ENCODE assay signal across 9 mouse cellular contexts in genomic region chr2:102882597-102883272, GRCm38 (mm10). TPM values are rescaled to one million over a fixed set of nuclear protein-coding genes. Genes with fewer than 3 reads are reported as not detected.
DNase-seq lines count a peak whose midpoint lies in the region; TF ChIP-seq lines count a peak whose summit lies in the region.
"Had no signal": no experiment of that assay in that cellular context is flagged by ENCODE, and none has a peak within 500 bp of the region (broad histone marks: within the 10 kb centered on the region; RNA-seq: fewer than 3 reads in every experiment).

No protein-coding gene starts in this region.

- no peak for TF ChIP-seq POLR2A in small intestine, adult 2 months (IDR thresholded peaks at IDR 0.05; ENCODE audit: low read depth, low read length)

- WGBS in small intestine, adult 2 months = 62% methylated on average over 6 of the region's 6 CpGs

- no peak for TF ChIP-seq CTCF in layer of hippocampus, adult 2 months (conservative IDR thresholded peaks at IDR 0.05)
- TF ChIP-seq CTCF in small intestine, adult 2 months (IDR thresholded peaks at IDR 0.05; ENCODE audit: extremely low read depth, insufficient read length, insufficient replicate concordance, low read depth, low read length) = no peak

- no peaks in the 10 kb centered on the region for H3K36me3 ChIP-seq in small intestine, adult 2 months (ENCODE audit: control insufficient read depth, insufficient read depth, low read length)
- H3K36me3 ChIP-seq: neural tube, embryonic 13.5 days had no signal

- peak overlapping the region; percentile 39; the same call in 1 of the 2 replicates for H3K27ac ChIP-seq in layer of hippocampus, adult 2 months
- H3K27ac ChIP-seq in small intestine, adult 2 months (ENCODE audit: insufficient read depth, low read depth, low read length) = peak overlapping the region; percentile 19
- H3K27ac ChIP-seq: neural tube, embryonic 13.5 days had no signal

- no peak overlapping the region for H3K4me3 ChIP-seq in layer of hippocampus, adult 2 months
- no peak overlapping the region for H3K4me3 ChIP-seq in small intestine, adult 2 months (ENCODE audit: low read depth, low read length)
- H3K4me3 ChIP-seq: neural tube, embryonic 13.5 days had no signal

- no peaks in the 10 kb centered on the region for H3K27me3 ChIP-seq in small intestine, adult 2 months (ENCODE audit: control insufficient read depth, insufficient read depth, low read length)
- H3K27me3 ChIP-seq: neural tube, embryonic 13.5 days had no signal

- H3K4me1 ChIP-seq in small intestine, adult 2 months (ENCODE audit: control insufficient read depth, insufficient read depth, insufficient read length, low read length) = peaks cover 7% of the 10 kb centered on the region; the same call in 1 of the 2 replicates

- DNase-seq in layer of hippocampus, adult 2 months (ENCODE audit: low spot score in 2 of 2) = no peak
- no peak for DNase-seq in layer of hippocampus, adult 9-10 months (ENCODE audit: low spot score)
- DNase-seq in heart, adult 8-10 months (ENCODE audit: low spot score) = peak; percentile 58
- peak; percentile 40 for DNase-seq in heart, postnatal 4 days
- DNase-seq in embryo, embryonic 10.5 days (ENCODE audit: low spot score) = no peak
- no peak for DNase-seq in right cerebral cortex, postnatal 25 days
- DNase-seq: adrenal gland, adult 8-10 months had no signal

RNA-seq across cellular contexts. Expression of gene Cd44, which starts 18.7 kb away (rescaled TPM):
- total RNA-seq in layer of hippocampus, adult 2 months (2021) = 1 to 10 TPM; 3.1 to 3.2 TPM
- total RNA-seq in heart, adult 8-10 months (2022) = 1 to 10 TPM; 5.6 to 9.5 (median 6.8) TPM
- total RNA-seq in heart, postnatal 4 days (2021) = 10 to 100 TPM; 26.7 to 28.2 TPM
- polyA plus RNA-seq in small intestine, adult 2 months (2012; rRNA removed) = 8.9 and 10.8 TPM in 2 replicates

Comparison
In these comparisons a context has a peak if more than half of its experiments do, and no peak if none do; other contexts are left out.
1. DNase-seq: peak in heart, adult 8-10 months (single experiment) and heart, postnatal 4 days (single experiment); none in layer of hippocampus, adult 2 months (0 of 2), layer of hippocampus, adult 9-10 months (single experiment), embryo, embryonic 10.5 days (single experiment) and right cerebral cortex, postnatal 25 days (single experiment).